Comparison of ENCODE assay signal across 9 mouse cellular contexts in genomic region chrX:101384439-101385137, GRCm38 (mm10). TPM values are rescaled to one million over a fixed set of nuclear protein-coding genes. Genes with fewer than 3 reads are reported as not detected.
DNase-seq lines count a peak whose midpoint lies in the region; ATAC-seq and TF ChIP-seq lines count a peak whose summit lies in the region.
"Had no signal": no experiment of that assay in that cellular context is flagged by ENCODE, and none has a peak within 500 bp of the region (broad histone marks: within the 10 kb centered on the region; RNA-seq: fewer than 3 reads in every experiment).

No protein-coding gene starts in this region.

- H3K9ac ChIP-seq in kidney, postnatal 0 days (ENCODE audit: low read depth, low read length), result no peak overlapping the region
- H3K9ac ChIP-seq in forebrain, embryonic 16.5 days (replicated peaks; ENCODE audit: low read depth, low read length), result peak overlapping the region; percentile 58
- no peak overlapping the region for H3K9ac ChIP-seq in midbrain, postnatal 0 days (replicated peaks; ENCODE audit: low read length, poor library complexity, severe bottlenecking)
- H3K9ac ChIP-seq: liver, embryonic 14.5 days had no signal

- H3K36me3 ChIP-seq in kidney, postnatal 0 days (ENCODE audit: insufficient read depth, low read length), result no peaks in the 10 kb centered on the region
- H3K36me3 ChIP-seq in forebrain, embryonic 16.5 days (ENCODE audit: control insufficient read depth, insufficient read depth), result no peaks in the 10 kb centered on the region
- H3K36me3 ChIP-seq in midbrain, postnatal 0 days (ENCODE audit: insufficient read depth, low read length), result no peaks in the 10 kb centered on the region

- H3K9me3 ChIP-seq in kidney, postnatal 0 days (replicated peaks; ENCODE audit: low read length), result no peaks in the 10 kb centered on the region
- H3K9me3 ChIP-seq in forebrain, embryonic 16.5 days (ENCODE audit: control insufficient read depth, low read length), result no peaks in the 10 kb centered on the region
- no peaks in the 10 kb centered on the region for H3K9me3 ChIP-seq in midbrain, postnatal 0 days (ENCODE audit: low read length)

- TF ChIP-seq CTCF in kidney, postnatal 0 days (IDR thresholded peaks at IDR 0.05; ENCODE audit: low read depth), result no peak
- TF ChIP-seq CTCF in midbrain, postnatal 0 days (IDR thresholded peaks at IDR 0.05), result no peak

- no peaks in the 10 kb centered on the region; the same call in 1 of the 2 replicates for H3K27me3 ChIP-seq in kidney, postnatal 0 days (ENCODE audit: insufficient read depth, low read length)
- H3K27me3 ChIP-seq in forebrain, embryonic 16.5 days (replicated peaks; ENCODE audit: control insufficient read depth, insufficient read depth, low read length), result peaks cover 2% of the 10 kb centered on the region; the same call in 1 of the 2 replicates
- H3K27me3 ChIP-seq in midbrain, postnatal 0 days (ENCODE audit: insufficient read depth, low read length), result no peaks in the 10 kb centered on the region; the same call in 1 of the 2 replicates

- H3K27ac ChIP-seq in kidney, postnatal 0 days, result no peak overlapping the region
- H3K27ac ChIP-seq in forebrain, embryonic 16.5 days (ENCODE audit: low read length), result no peak overlapping the region
- peak overlapping the region; percentile 19; the same call in 1 of the 2 replicates for H3K27ac ChIP-seq in midbrain, postnatal 0 days (ENCODE audit: low read depth, low read length)
- H3K27ac ChIP-seq: liver, embryonic 14.5 days had no signal

- no peak overlapping the region for H3K4me3 ChIP-seq in kidney, postnatal 0 days (replicated peaks; ENCODE audit: low read depth, low read length)
- H3K4me3 ChIP-seq in forebrain, embryonic 16.5 days (replicated peaks; ENCODE audit: low read length), result peak overlapping the region; percentile 39
- peak overlapping the region; percentile 17 for H3K4me3 ChIP-seq in midbrain, postnatal 0 days (ENCODE audit: low read depth, low read length)

- peak overlapping the region; percentile 31 for H3K4me2 ChIP-seq in kidney, postnatal 0 days (ENCODE audit: low read length)
- H3K4me2 ChIP-seq in forebrain, embryonic 16.5 days (ENCODE audit: low read length), result peak overlapping the region; percentile 56
- peak overlapping the region; percentile 37 for H3K4me2 ChIP-seq in midbrain, postnatal 0 days (ENCODE audit: low read depth, low read length, poor library complexity, severe bottlenecking)

- DNase-seq in kidney, postnatal 0 days (ENCODE audit: low spot score), result no peak
- DNase-seq in kidney, postnatal 4 days, result no peak
- DNase-seq in cerebellum, adult 8-10 months, result peak; percentile 23
- DNase-seq in midbrain, postnatal 0 days (ENCODE audit: low spot score), result peak; percentile 46
- no peak for DNase-seq in gastrocnemius, adult 8-10 months (ENCODE audit: low spot score in 2 of 2)
- DNase-seq in layer of hippocampus, adult 11-12 months (ENCODE audit: low spot score), result no peak
- no peak for DNase-seq in ovary, postnatal 10 days (ENCODE audit: low spot score)

- 36% methylated on average over 32 of the region's 32 CpGs for WGBS in kidney, postnatal 0 days
- 19% methylated on average over 32 of the region's 32 CpGs for WGBS in forebrain, embryonic 16.5 days
- 22% methylated on average over 32 of the region's 32 CpGs for WGBS in midbrain, postnatal 0 days

- H3K4me1 ChIP-seq in kidney, postnatal 0 days (replicated peaks; ENCODE audit: insufficient read depth, low read length), result 0 out of 2 replicates have a peak, but pooled peaks cover 2% of the 10 kb centered on the region
- 0 out of 2 replicates have a peak, but pooled peaks cover 5% of the 10 kb centered on the region for H3K4me1 ChIP-seq in forebrain, embryonic 16.5 days (replicated peaks; ENCODE audit: control insufficient read depth, insufficient read depth, low read length)
- peaks cover 2% of the 10 kb centered on the region; the same call in 1 of the 2 replicates for H3K4me1 ChIP-seq in midbrain, postnatal 0 days (ENCODE audit: insufficient read depth, low read length)

- ATAC-seq in kidney, postnatal 0 days (replicated peaks; ENCODE audit: low FRiP score, low read depth), result 0 out of 2 replicates have a peak, but pooled peaks have one; percentile 17
- peak; percentile 57 for ATAC-seq in forebrain, embryonic 16.5 days
- peak; percentile 71 for ATAC-seq in midbrain, postnatal 0 days (ENCODE audit: low FRiP score)

RNA-seq across cellular contexts. Expression of gene Gjb1, which starts 8.4 kb away (rescaled TPM):
- polyA plus RNA-seq in kidney, postnatal 0 days (2015; fragmentation: Nextera tagmentation; extraction: Ambion mirVana), result 49.8 and 52.9 TPM in 2 replicates
- polyA plus RNA-seq in forebrain, embryonic 16.5 days (2015; fragmentation: Nextera tagmentation; extraction: Ambion mirVana), result 0.81 and 0.84 TPM in 2 replicates
- total RNA-seq in midbrain, postnatal 0 days (2014; rRNA removed), result 1.5 and 2.1 TPM in 2 replicates
- 1.7 and 2.4 TPM in 2 replicates for polyA plus RNA-seq in midbrain, postnatal 0 days (2015; fragmentation: Nextera tagmentation; extraction: Ambion mirVana)
- under 1 TPM in 3 of 4 experiments, not detected in 1; 0.17 to 0.35 (median 0.18) TPM for total RNA-seq in gastrocnemius, adult 8-10 months (2022)

RNA-seq across cellular contexts. Expression of gene Zmym3, which starts 36.1 kb away (rescaled TPM):
- 16.9 and 19.1 TPM in 2 replicates for polyA plus RNA-seq in kidney, postnatal 0 days (2015; fragmentation: Nextera tagmentation; extraction: Ambion mirVana)
- polyA plus RNA-seq in forebrain, embryonic 16.5 days (2015; fragmentation: Nextera tagmentation; extraction: Ambion mirVana), result 66.6 and 89.2 TPM in 2 replicates
- total RNA-seq in midbrain, postnatal 0 days (2014; rRNA removed), result 226 and 247 TPM in 2 replicates
- polyA plus RNA-seq in midbrain, postnatal 0 days (2015; fragmentation: Nextera tagmentation; extraction: Ambion mirVana), result 117 and 129 TPM in 2 replicates
- total RNA-seq in gastrocnemius, adult 8-10 months (2022), result 10 to 100 TPM in 2 of 4 experiments, 1 to 10 TPM in 2; 7.7 to 15.5 (median 11.4) TPM

RNA-seq across cellular contexts. Expression of gene Nono, which starts 44.5 kb away (rescaled TPM):
- 265 and 282 TPM in 2 replicates for polyA plus RNA-seq in kidney, postnatal 0 days (2015; fragmentation: Nextera tagmentation; extraction: Ambion mirVana)
- polyA plus RNA-seq in forebrain, embryonic 16.5 days (2015; fragmentation: Nextera tagmentation; extraction: Ambion mirVana), result 456 and 481 TPM in 2 replicates
- total RNA-seq in midbrain, postnatal 0 days (2014; rRNA removed), result 223 and 265 TPM in 2 replicates
- polyA plus RNA-seq in midbrain, postnatal 0 days (2015; fragmentation: Nextera tagmentation; extraction: Ambion mirVana), result 175 and 176 TPM in 2 replicates
- 10 to 100 TPM; 30.2 to 40.7 (median 37.7) TPM for total RNA-seq in gastrocnemius, adult 8-10 months (2022)

Comparison
In these comparisons a context has a peak if more than half of its experiments do, and no peak if none do; other contexts are left out.
1. ATAC-seq: peak in every context shown above with its lines; median percentile 71 in midbrain, postnatal 0 days; 57 in forebrain, embryonic 16.5 days; 17 in kidney, postnatal 0 days.
2. DNase-seq: peak in cerebellum, adult 8-10 months (single experiment) and midbrain, postnatal 0 days (single experiment); none in kidney, postnatal 0 days (single experiment), kidney, postnatal 4 days (0 of 2), gastrocnemius, adult 8-10 months (0 of 2), layer of hippocampus, adult 11-12 months (single experiment) and ovary, postnatal 10 days (single experiment).
3. RNA of gene Gjb1, which starts 8.4 kb away (polyA plus RNA-seq): 49.8 to 52.9 TPM in kidney, postnatal 0 days; 1.7 to 2.4 TPM in midbrain, postnatal 0 days and 0.81 to 0.84 TPM in forebrain, embryonic 16.5 days; every median in the first group is over 10 times any median in the second.
4. Peak in every context shown above with its lines, with median percentiles within 50 percentile points of each other: H3K4me2 ChIP-seq.